ENCODE assay signal across 16 mouse cellular contexts in genomic region chr11:65618976-65619375, GRCm38 (mm10).
"Had no signal": no experiment of that assay in that cellular context is flagged by ENCODE, and none has a peak within 500 bp of the region (broad histone marks: within the 10 kb centered on the region; RNA-seq: fewer than 3 reads in every experiment).

No protein-coding gene starts in this region.

- H3K4me3 ChIP-seq: neural tube, embryonic 13.5 days; neural tube, embryonic 15.5 days; stomach, embryonic 15.5 days had no signal

- H3K9me3 ChIP-seq: neural tube, embryonic 13.5 days; neural tube, embryonic 15.5 days; stomach, embryonic 15.5 days had no signal

- H3K4me1 ChIP-seq: neural tube, embryonic 13.5 days; neural tube, embryonic 15.5 days; stomach, embryonic 15.5 days had no signal

- H3K36me3 ChIP-seq: neural tube, embryonic 13.5 days; neural tube, embryonic 15.5 days; stomach, embryonic 15.5 days had no signal

- H3K4me2 ChIP-seq: neural tube, embryonic 13.5 days; neural tube, embryonic 15.5 days; stomach, embryonic 15.5 days had no signal

- H3K27me3 ChIP-seq: neural tube, embryonic 13.5 days; neural tube, embryonic 15.5 days; stomach, embryonic 15.5 days had no signal

- DNase-seq: retina, postnatal 1 day; right cerebral cortex, adult 18-20 months; right cerebral cortex, postnatal 14 days; right cerebral cortex, postnatal 25 days; right cerebral cortex, postnatal 4 days; spleen, adult 18-20 months; thymus, adult 18-20 months; thymus, adult 2 months; thymus, postnatal 14 days; thymus, postnatal 25 days; thymus, postnatal 36 days; thymus, postnatal 4 days had no signal

- H3K9ac ChIP-seq: neural tube, embryonic 13.5 days; neural tube, embryonic 15.5 days; stomach, embryonic 15.5 days had no signal

- H3K27ac ChIP-seq: neural tube, embryonic 13.5 days; neural tube, embryonic 15.5 days; stomach, embryonic 15.5 days; stomach, postnatal 0 days had no signal
